Mouse (Mus musculus): ENCODE data around the gene Nfu1. TPM values are rescaled to one million over a fixed set of nuclear protein-coding genes. Genes with fewer than 3 reads are reported as not detected.

Gene Nfu1
- total and polyA plus RNA-seq, 3 experiments: 111 to 123 TPM; not detected in 1

DNA sequence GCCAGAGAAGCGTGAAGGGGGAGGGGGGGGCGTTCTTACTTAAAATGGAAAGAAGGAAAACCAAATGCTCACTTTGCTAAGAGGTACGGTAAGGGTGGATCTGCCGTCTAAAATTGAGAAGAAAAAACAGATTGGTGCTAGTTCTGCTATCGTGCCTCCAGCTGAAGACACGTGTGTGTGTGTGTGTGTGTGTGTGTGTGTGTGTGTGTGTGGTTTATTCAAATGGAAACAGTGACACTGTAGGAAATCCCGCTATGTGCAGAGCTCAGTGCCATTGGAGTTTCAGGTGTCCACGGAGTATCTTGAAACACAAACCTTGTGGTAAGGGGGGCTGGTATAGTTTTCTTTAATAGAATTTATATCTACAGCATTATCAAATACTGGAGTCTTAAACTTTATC is 45.2 kb downstream of the Nfu1 start:
- no peaks in the 10 kb centered on the region for H3K4me1 ChIP-seq (ENCODE audit: control insufficient read depth in 1 of 2, insufficient read depth in 2 of 2, low read length in 2 of 2)
- H3K9ac ChIP-seq (ENCODE audit: control insufficient read depth, low read depth, low read length, poor library complexity, severe bottlenecking): no peak overlapping the region
- H3K27me3 ChIP-seq (ENCODE audit: control insufficient read depth in 1 of 2, insufficient read depth in 2 of 2, low read length in 2 of 2): no peaks in the 10 kb centered on the region
- DNase-seq (ENCODE audit: low read depth, low spot score): no peak
- no peaks in the 10 kb centered on the region for H3K79me2 ChIP-seq (ENCODE audit: control insufficient read depth, insufficient read depth, low read length, poor library complexity)
- H3K4me3 ChIP-seq (ENCODE audit: control insufficient read depth in 1 of 2, insufficient read depth in 1 of 2, low read depth in 2 of 2, low read length in 2 of 2): no peak overlapping the region
- no peaks in the 10 kb centered on the region for H3K9me3 ChIP-seq (replicated peaks; ENCODE audit: insufficient read depth, low read length)
- peaks cover 0 to 61% of the 10 kb centered on the region in 2 experiments; a peak in 2 of 4 replicates for H3K36me3 ChIP-seq (ENCODE audit: control insufficient read depth in 1 of 2, insufficient read depth in 2 of 2, low read length in 2 of 2)
- TF ChIP-seq HCFC1 (IDR thresholded peaks at IDR 0.05; ENCODE audit: low read depth, low read length): no peak
- TF ChIP-seq GATA1 (IDR thresholded peaks at IDR 0.05; ENCODE audit: low read depth, low read length): no peak
- TF ChIP-seq USF2 (IDR thresholded peaks at IDR 0.05; ENCODE audit: borderline replicate concordance in 1 of 2, insufficient read depth in 1 of 2, low read depth in 1 of 2, low read length in 2 of 2): no peak
- no peak for TF ChIP-seq RCOR1 (IDR thresholded peaks at IDR 0.05; ENCODE audit: low read depth, low read length)
- no peak for TF ChIP-seq ELF1 (IDR thresholded peaks at IDR 0.05; ENCODE audit: low read depth, low read length)
- TF ChIP-seq JUND (IDR thresholded peaks at IDR 0.05; ENCODE audit: low read depth, low read length): no peak
- TF ChIP-seq POLR2AphosphoS2 (IDR thresholded peaks at IDR 0.05; ENCODE audit: low read length): no peak
- no peak for TF ChIP-seq E2F4 (IDR thresholded peaks at IDR 0.05; ENCODE audit: borderline replicate concordance, low read depth, low read length)
- no peak for TF ChIP-seq CTCF (IDR thresholded peaks at IDR 0.05 in 2 of 3, conservative IDR thresholded peaks at IDR 0.05 in 1 of 3; ENCODE audit: control insufficient read depth in 1 of 3, insufficient read depth in 1 of 3, low read depth in 2 of 3, low read length in 3 of 3, poor library complexity in 1 of 3, severe bottlenecking in 1 of 3)
- TF ChIP-seq MAFK (IDR thresholded peaks at IDR 0.05; ENCODE audit: borderline replicate concordance, low read depth, low read length): no peak
- TF ChIP-seq ETS1 (IDR thresholded peaks at IDR 0.05; ENCODE audit: low read depth, low read length): no peak
- TF ChIP-seq SMC3 (IDR thresholded peaks at IDR 0.05; ENCODE audit: low read depth, low read length): no peak
- no peak for TF ChIP-seq TBP (IDR thresholded peaks at IDR 0.05; ENCODE audit: low read depth, low read length)
- TF ChIP-seq POLR2A (IDR thresholded peaks at IDR 0.05; ENCODE audit: control insufficient read depth in 1 of 2, insufficient read depth in 1 of 2, low read depth in 1 of 2, low read length in 2 of 2, poor library complexity in 1 of 2): no peak
- no peak for TF ChIP-seq ZC3H11A (IDR thresholded peaks at IDR 0.05; ENCODE audit: low read depth, low read length)
- no peak for TF ChIP-seq GABPA (IDR thresholded peaks at IDR 0.05; ENCODE audit: low read depth, low read length)
- no peak for TF ChIP-seq ZMIZ1 (IDR thresholded peaks at IDR 0.05; ENCODE audit: low read depth, low read length)
- no peak for TF ChIP-seq SIN3A (IDR thresholded peaks at IDR 0.05; ENCODE audit: low read length)
- no peak for TF ChIP-seq TAL1 (IDR thresholded peaks at IDR 0.05; ENCODE audit: low read length)
- H3K27ac ChIP-seq (ENCODE audit: control insufficient read depth, low read depth, low read length): no peak overlapping the region

GRCm38 (mm10) chr6:87059754-87060153 is 50.7 kb downstream of the Nfu1 start:
- no peaks in the 10 kb centered on the region for H3K4me1 ChIP-seq (ENCODE audit: control insufficient read depth in 1 of 2, insufficient read depth in 2 of 2, low read length in 2 of 2)
- no peak for TF ChIP-seq USF2 (IDR thresholded peaks at IDR 0.05; ENCODE audit: borderline replicate concordance in 1 of 2, insufficient read depth in 1 of 2, low read depth in 1 of 2, low read length in 2 of 2)
- TF ChIP-seq ZKSCAN1 (IDR thresholded peaks at IDR 0.05; ENCODE audit: low read depth, low read length): no peak
- no peak for TF ChIP-seq MAFK (IDR thresholded peaks at IDR 0.05; ENCODE audit: borderline replicate concordance, low read depth, low read length)
- TF ChIP-seq UBTF (IDR thresholded peaks at IDR 0.05; ENCODE audit: borderline replicate concordance, insufficient read depth, low read depth, low read length): no peak
- no peak for TF ChIP-seq GATA1 (IDR thresholded peaks at IDR 0.05; ENCODE audit: low read depth, low read length)
- TF ChIP-seq MAZ (IDR thresholded peaks at IDR 0.05; ENCODE audit: low read depth, low read length): no peak
- no peak for TF ChIP-seq USF1 (IDR thresholded peaks at IDR 0.05; ENCODE audit: low read depth, low read length)
- peak; percentile 60; the same call in 1 of the 2 replicates for TF ChIP-seq ZNF384 (IDR thresholded peaks at IDR 0.05; ENCODE audit: low read depth, low read length)
- no peak for TF ChIP-seq MAX (IDR thresholded peaks at IDR 0.05; ENCODE audit: low read length)
- peak; percentile 22 for TF ChIP-seq RAD21 (IDR thresholded peaks at IDR 0.05; ENCODE audit: low read depth, low read length)
- TF ChIP-seq ZC3H11A (IDR thresholded peaks at IDR 0.05; ENCODE audit: low read depth, low read length): no peak
- TF ChIP-seq TCF12 (IDR thresholded peaks at IDR 0.05; ENCODE audit: low read depth, low read length): no peak
- no peak for TF ChIP-seq E2F4 (IDR thresholded peaks at IDR 0.05; ENCODE audit: borderline replicate concordance, low read depth, low read length)
- no peak for TF ChIP-seq CHD2 (IDR thresholded peaks at IDR 0.05; ENCODE audit: low read length)
- TF ChIP-seq CHD1 (IDR thresholded peaks at IDR 0.05; ENCODE audit: low read depth, low read length): no peak
- TF ChIP-seq POLR2A (IDR thresholded peaks at IDR 0.05; ENCODE audit: control insufficient read depth in 1 of 2, insufficient read depth in 1 of 2, low read depth in 1 of 2, low read length in 2 of 2, poor library complexity in 1 of 2): no peak
- TF ChIP-seq CTCF (IDR thresholded peaks at IDR 0.05 in 2 of 3, conservative IDR thresholded peaks at IDR 0.05 in 1 of 3; ENCODE audit: control insufficient read depth in 1 of 3, insufficient read depth in 1 of 3, low read depth in 2 of 3, low read length in 3 of 3, poor library complexity in 1 of 3, severe bottlenecking in 1 of 3): peak; percentile 20 to 43 (median 21); a peak in 4 of 6 replicates
- no peak for TF ChIP-seq MYB (IDR thresholded peaks at IDR 0.05; ENCODE audit: low read depth, low read length)
- TF ChIP-seq SMC3 (IDR thresholded peaks at IDR 0.05; ENCODE audit: low read depth, low read length): peak; percentile 35; the same call in 1 of the 2 replicates
- no peak for TF ChIP-seq POLR2AphosphoS5 (IDR thresholded peaks at IDR 0.05; ENCODE audit: borderline replicate concordance, low read depth, low read length)
- peak; percentile 23 for DNase-seq (ENCODE audit: low read depth, low spot score)
- H3K27ac ChIP-seq (ENCODE audit: control insufficient read depth, low read depth, low read length): no peak overlapping the region
- H3K4me3 ChIP-seq (ENCODE audit: control insufficient read depth in 1 of 2, insufficient read depth in 1 of 2, low read depth in 2 of 2, low read length in 2 of 2): no peak overlapping the region
- H3K9me3 ChIP-seq (replicated peaks; ENCODE audit: insufficient read depth, low read length): no peaks in the 10 kb centered on the region
- peaks cover 4 to 66% of the 10 kb centered on the region in 2 experiments for H3K36me3 ChIP-seq (ENCODE audit: control insufficient read depth in 1 of 2, insufficient read depth in 2 of 2, low read length in 2 of 2)
- H3K9ac ChIP-seq (ENCODE audit: control insufficient read depth, low read depth, low read length, poor library complexity, severe bottlenecking): no peak overlapping the region
- H3K27me3 ChIP-seq (ENCODE audit: control insufficient read depth in 1 of 2, insufficient read depth in 2 of 2, low read length in 2 of 2): no peaks in the 10 kb centered on the region
- no peaks in the 10 kb centered on the region for H3K79me2 ChIP-seq (ENCODE audit: control insufficient read depth, insufficient read depth, low read length, poor library complexity)

Measured in MEL (cell line).